Mouse (Mus musculus) embryonic facial prominence, embryonic 10.5 days (tissue): ENCODE measurements at regions not wholly inside any gene's neighbourhood (a gene's known extent, or its start where the extent isn't known, plus 50 kb on each side); places are given as distances from the start of the nearest gene placed in this dataset. TPM values are rescaled to one million over a fixed set of nuclear protein-coding genes. Genes with fewer than 3 reads are reported as not detected.

Experiments used
- DNase-seq: peaks from one replicate; pipeline ENCODE4 v3.0.0-alpha.2; 2017; ENCODE audit warnings: low spot score
- H3K27ac ChIP-seq: fragments of 300-500 bp; sonication (generic); replicated peaks from 2 replicates; pipeline ENCODE4 v1.5.1; 2016; ENCODE audit warnings: mild to moderate bottlenecking
- H3K27me3 ChIP-seq: fragments of 300-500 bp; sonication (generic); replicated peaks from 2 replicates; pipeline ENCODE4 v1.6.1; 2016; ENCODE audit warnings: low read depth, mild to moderate bottlenecking; ENCODE audit not compliant: poor library complexity, severe bottlenecking
- H3K36me3 ChIP-seq: fragments of 300-500 bp; sonication (generic); replicated peaks from 2 replicates; pipeline ENCODE4 v1.6.1; 2016; ENCODE audit warnings: mild to moderate bottlenecking, moderate library complexity
- H3K4me1 ChIP-seq: fragments of 300-500 bp; sonication (generic); 2 replicates; pipeline ENCODE4 v1.6.1; 2016
- H3K4me3 ChIP-seq: fragments of 300-500 bp; sonication (generic); 2 replicates; pipeline ENCODE4 v1.5.1; 2016; ENCODE audit warnings: mild to moderate bottlenecking, moderate library complexity
- H3K9me3 ChIP-seq: fragments of 300-500 bp; sonication (generic); 2 replicates; pipeline ENCODE4 v1.6.1; 2016; ENCODE audit warnings: mild to moderate bottlenecking
- WGBS: fragments of 180-500 bp; shearing (Covaris S2); methylation state at CpG from one replicate; pipeline ENCODE4 v1.1.7; 2016; 5-methylcytosine and 5-hydroxymethylcytosine counted together
- microRNA-seq: library from miRNA; unstranded; fragments of <30 nt; microRNA quantifications from one replicate; pipeline ENCODE4, GENCODE M21; 2017

GRCm38 (mm10) chr10:12190435-12190834 lies 678.7 kb downstream of the Utrn start:
- WGBS = 61% methylated on average over 3 of the region's 3 CpGs
- Histone ChIP-seq H3K36me3 (no peaks in the 10 kb centered on the region), H3K27ac (no peak overlapping the region), H3K27me3 (no peaks in the 10 kb centered on the region), H3K9me3 (no peaks in the 10 kb centered on the region), H3K4me1 (no peaks in the 10 kb centered on the region), H3K4me3 (no peak overlapping the region)
- peak; percentile 11 for DNase-seq

DNA sequence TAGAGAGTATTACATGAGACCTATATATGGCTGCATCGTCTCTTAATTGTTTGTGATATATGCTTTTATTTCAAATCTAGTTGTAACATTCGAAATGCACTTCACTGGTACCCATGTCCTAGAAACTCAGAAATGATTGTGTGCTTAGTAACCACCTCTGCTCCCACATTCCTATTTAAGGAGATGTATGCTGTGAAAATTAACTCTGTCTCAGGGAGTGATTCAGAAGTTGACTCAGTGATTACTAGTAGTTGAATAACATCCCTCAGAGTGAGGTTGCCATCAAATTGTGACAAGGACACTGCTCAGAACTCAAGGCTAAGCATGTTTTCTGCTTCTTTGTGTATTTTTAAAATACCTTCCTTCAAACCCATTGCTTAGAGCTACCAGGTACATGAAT lies 661.9 kb downstream of the Utrn start:
- WGBS = 93% methylated on average over 2 of the region's 2 CpGs
- Histone ChIP-seq H3K27ac (no peak overlapping the region), H3K4me3 (no peak overlapping the region), H3K4me1 (no peaks in the 10 kb centered on the region), H3K27me3 (no peaks in the 10 kb centered on the region), H3K36me3 (no peaks in the 10 kb centered on the region), H3K9me3 (no peaks in the 10 kb centered on the region)
- no peak for DNase-seq

DNA sequence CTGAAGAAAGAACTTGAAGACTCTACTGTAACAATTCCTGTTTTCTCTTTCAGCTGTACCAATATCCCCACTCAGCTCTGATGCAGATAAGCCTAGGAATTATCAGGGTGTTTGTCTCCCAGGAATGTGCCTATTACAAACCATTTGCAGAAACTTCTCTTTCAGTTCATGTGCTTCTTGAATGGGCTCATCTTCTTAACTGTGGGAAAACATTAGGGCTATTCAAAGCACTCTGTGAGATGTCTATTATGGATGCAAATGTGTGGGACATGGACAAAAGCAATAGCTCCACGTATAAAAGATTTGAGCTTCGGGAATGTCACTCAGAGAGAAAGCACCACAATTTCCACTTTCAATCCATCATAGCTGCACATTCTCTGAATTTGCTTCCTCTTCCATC lies 659.0 kb downstream of the Utrn start:
- H3K9me3 ChIP-seq = no peaks in the 10 kb centered on the region
- no peak for DNase-seq
- 80% methylated on average over 2 of the region's 2 CpGs for WGBS

DNA sequence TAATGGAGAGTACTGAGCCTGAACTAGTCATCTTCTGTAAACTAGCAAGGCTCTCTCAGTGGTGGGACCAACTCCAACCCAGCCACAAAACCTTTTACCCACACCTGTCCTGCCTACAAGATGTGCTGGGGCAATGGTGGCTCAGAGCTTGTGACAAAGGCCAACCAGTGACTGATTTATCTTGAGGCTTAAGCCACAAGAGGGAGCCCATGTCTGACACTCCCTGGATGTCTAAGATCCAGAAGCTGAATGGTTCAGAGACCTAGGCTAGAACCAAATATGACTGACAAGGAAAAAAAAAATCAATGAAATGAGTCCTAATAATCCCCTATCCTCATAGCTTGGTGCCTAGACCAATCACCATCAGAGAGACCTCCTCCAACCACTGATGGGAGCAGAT lies 650.3 kb downstream of the Utrn start:
- H3K27me3 ChIP-seq = no peaks in the 10 kb centered on the region
- no peak overlapping the region for H3K27ac ChIP-seq
- no peaks in the 10 kb centered on the region for H3K9me3 ChIP-seq
- H3K36me3 ChIP-seq = no peaks in the 10 kb centered on the region
- no peak overlapping the region for H3K4me3 ChIP-seq
- DNase-seq = no peak
- no peaks in the 10 kb centered on the region for H3K4me1 ChIP-seq

More for the DNA sequence above, 659.0 kb downstream of the Utrn start:
- Histone ChIP-seq H3K4me3 (no peak overlapping the region), H3K27me3 (no peaks in the 10 kb centered on the region), H3K36me3 (no peaks in the 10 kb centered on the region), H3K4me1 (no peaks in the 10 kb centered on the region), H3K27ac (no peak overlapping the region)

DNA sequence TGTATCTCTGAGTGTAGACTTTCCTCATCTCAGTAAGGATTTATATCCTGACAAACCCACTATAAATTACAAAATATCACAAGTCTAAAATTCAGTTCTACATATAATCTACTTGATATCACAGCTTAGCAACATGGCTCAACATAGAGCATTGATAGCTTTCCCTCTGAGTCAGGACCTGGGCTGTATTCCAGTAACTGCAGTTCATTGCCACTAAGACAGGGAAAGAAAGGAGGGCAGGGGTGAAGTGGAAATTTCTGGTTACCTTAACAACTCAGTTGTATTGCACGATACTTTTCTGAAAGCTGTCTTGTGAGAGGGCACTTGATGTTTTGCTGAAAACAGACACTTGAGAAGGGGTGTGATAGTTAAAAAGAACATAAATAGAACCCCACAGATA lies 635.0 kb downstream of the Utrn start:
- Histone ChIP-seq H3K36me3 (no peaks in the 10 kb centered on the region), H3K4me3 (no peak overlapping the region), H3K27me3 (no peaks in the 10 kb centered on the region), H3K4me1 (no peaks in the 10 kb centered on the region), H3K9me3 (no peaks in the 10 kb centered on the region), H3K27ac (no peak overlapping the region)
- DNase-seq = no peak
- 90% methylated on average over 1 of the region's 1 CpGs for WGBS

- 87% methylated on average over 3 of the region's 3 CpGs for WGBS
- no peak overlapping the region for H3K27ac ChIP-seq
These were observed 620.3 kb downstream of the Utrn start for GRCm38 (mm10) chr10:12248853-12249252.

DNA sequence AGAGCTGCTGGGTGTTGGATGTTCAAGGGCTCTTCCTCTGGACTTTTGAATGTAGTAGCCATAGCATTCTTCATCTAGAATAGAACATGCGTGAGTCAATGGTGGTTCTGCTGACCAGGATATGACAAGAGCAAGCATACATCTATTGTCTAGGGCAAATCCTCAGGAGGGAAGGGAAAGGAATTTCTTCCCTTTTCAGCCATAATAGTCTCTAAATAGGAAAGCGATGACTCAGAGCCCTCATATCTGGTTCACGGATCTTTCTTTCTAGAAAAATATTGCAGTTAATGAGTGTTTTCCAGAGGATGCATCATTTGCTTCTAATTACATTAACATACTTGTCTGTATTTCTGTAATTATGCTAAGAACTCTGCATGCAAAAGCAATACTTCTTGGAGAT lies 615.9 kb downstream of the Utrn start:
- DNase-seq = no peak
- WGBS = 89% methylated on average over 3 of the region's 3 CpGs

More at GRCm38 (mm10) chr10:12248853-12249252, 620.3 kb downstream of the Utrn start:
- H3K36me3 ChIP-seq = no peaks in the 10 kb centered on the region
- H3K4me1 ChIP-seq = no peaks in the 10 kb centered on the region
- no peak overlapping the region for H3K4me3 ChIP-seq
- H3K9me3 ChIP-seq = no peaks in the 10 kb centered on the region
- DNase-seq = no peak
- no peaks in the 10 kb centered on the region for H3K27me3 ChIP-seq

DNA sequence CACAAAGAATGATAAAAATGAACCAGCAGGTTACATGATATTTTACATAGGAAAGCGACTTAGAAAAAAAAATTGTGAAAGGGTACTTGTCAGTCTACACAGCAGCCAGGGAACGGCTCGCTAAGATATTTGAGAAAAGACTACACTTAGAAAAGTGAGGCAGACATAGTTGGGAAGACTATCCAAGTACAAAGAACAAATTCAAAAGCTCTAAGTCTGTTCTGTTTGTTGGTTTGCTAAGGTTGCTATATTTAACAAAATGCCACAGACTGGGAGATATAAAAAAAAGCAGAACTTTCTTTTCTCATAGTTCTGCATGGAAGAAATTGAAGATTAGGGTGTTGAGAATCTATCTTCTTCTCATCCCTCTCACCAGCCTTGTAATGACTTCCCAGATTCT lies 583.5 kb downstream of the Utrn start:
- Histone ChIP-seq H3K27me3 (no peaks in the 10 kb centered on the region), H3K27ac (no peak overlapping the region), H3K4me3 (no peak overlapping the region), H3K4me1 (no peaks in the 10 kb centered on the region), H3K36me3 (no peaks in the 10 kb centered on the region), H3K9me3 (no peaks in the 10 kb centered on the region)
- no peak for DNase-seq
- WGBS = 87% methylated on average over 3 of the region's 3 CpGs

More for the DNA sequence above, 615.9 kb downstream of the Utrn start:
- no peaks in the 10 kb centered on the region for H3K4me1 ChIP-seq
- H3K36me3 ChIP-seq = no peaks in the 10 kb centered on the region
- H3K9me3 ChIP-seq = no peaks in the 10 kb centered on the region
- H3K4me3 ChIP-seq = no peak overlapping the region
- no peaks in the 10 kb centered on the region for H3K27me3 ChIP-seq
- no peak overlapping the region for H3K27ac ChIP-seq

DNA sequence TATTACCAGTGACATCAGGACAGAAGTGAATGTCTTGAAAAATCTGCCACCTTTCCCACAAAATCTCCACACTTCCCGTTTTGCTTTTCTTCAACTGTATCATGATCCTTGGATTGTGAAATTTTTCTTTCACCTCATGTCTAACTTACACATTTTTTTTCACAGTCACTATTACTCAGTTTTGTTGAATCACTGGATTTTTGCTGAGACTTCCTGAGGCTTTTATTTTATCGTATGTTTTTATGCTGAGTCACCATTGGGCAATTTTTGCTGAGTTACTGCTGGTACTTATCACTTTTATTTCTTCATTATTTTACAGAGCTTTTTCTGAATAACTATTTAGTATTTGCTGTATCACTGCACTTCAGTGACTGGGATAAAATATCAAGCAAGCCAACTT lies 570.3 kb downstream of the Utrn start:
- H3K36me3 ChIP-seq = no peaks in the 10 kb centered on the region
- no peak overlapping the region for H3K27ac ChIP-seq
- H3K4me1 ChIP-seq = no peaks in the 10 kb centered on the region
- WGBS = 82% methylated on average over 2 of the region's 2 CpGs
- H3K27me3 ChIP-seq = no peaks in the 10 kb centered on the region
- H3K9me3 ChIP-seq = no peaks in the 10 kb centered on the region
- H3K4me3 ChIP-seq = no peak overlapping the region
- DNase-seq = no peak

- DNase-seq = no peak
- WGBS = 88% methylated on average over 4 of the region's 4 CpGs
- no peaks in the 10 kb centered on the region for H3K9me3 ChIP-seq
- no peaks in the 10 kb centered on the region for H3K4me1 ChIP-seq
- no peaks in the 10 kb centered on the region for H3K36me3 ChIP-seq
- no peaks in the 10 kb centered on the region for H3K27me3 ChIP-seq
- H3K4me3 ChIP-seq = no peak overlapping the region
- H3K27ac ChIP-seq = no peak overlapping the region
These were observed 566.8 kb downstream of the Utrn start for GRCm38 (mm10) chr10:12302396-12302795.

- WGBS = 82% methylated on average over 2 of the region's 2 CpGs
- Histone ChIP-seq H3K27me3 (no peaks in the 10 kb centered on the region), H3K36me3 (no peaks in the 10 kb centered on the region), H3K27ac (no peak overlapping the region), H3K4me1 (no peaks in the 10 kb centered on the region), H3K9me3 (no peaks in the 10 kb centered on the region), H3K4me3 (no peak overlapping the region)
- no peak for DNase-seq
These were observed 548.9 kb downstream of the Utrn start for GRCm38 (mm10) chr10:12320311-12320710.

Small RNA genes in the stretch of these regions (microRNA-seq; reads per million reads assigned to microRNA genes)
- not detected for gene Gm22194
